Mouse (Mus musculus): ENCODE measurements around the gene Gm4181. TPM values are rescaled to one million over a fixed set of nuclear protein-coding genes. Genes with fewer than 3 reads are reported as not detected.
"Not testable (repeated sequence)": the region's sequence is repeated elsewhere in the genome, so short reads cannot be mapped to it uniquely, and the experiment has no call there.

The Gm4181 gene
- not detected in 2 replicates for polyA plus RNA-seq (2016; fragmentation: Nextera tagmentation; extraction: Ambion mirVana)

GRCm38 (mm10) chr14:51635566-51635965 is at the start of gene Gm4181:
Gene Gm4181 (minus strand): TSS chr14:51635666.
- not testable (repeated sequence) for DNase-seq (ENCODE audit: low spot score); H3K4me1 ChIP-seq; H3K9me3 ChIP-seq; H3K27me3 ChIP-seq (ENCODE audit: insufficient read depth, poor library complexity, severe bottlenecking); H3K36me3 ChIP-seq; H3K27ac ChIP-seq; H3K4me3 ChIP-seq
- WGBS: 67% methylated on average over 1 of the region's 1 CpGs

GRCm38 (mm10) chr14:51677269-51677668 is 41.8 kb upstream of the Gm4181 start:
- Histone ChIP-seq H3K27ac (no peak overlapping the region), H3K27me3 (ENCODE audit: insufficient read depth, poor library complexity, severe bottlenecking) (no peaks in the 10 kb centered on the region), H3K4me3 (no peak overlapping the region), H3K4me1 (no peaks in the 10 kb centered on the region), H3K36me3 (no peaks in the 10 kb centered on the region), H3K9me3 (no peaks in the 10 kb centered on the region)
- WGBS: 88% methylated on average over 5 of the region's 5 CpGs
- DNase-seq (ENCODE audit: low spot score): no peak

- WGBS: 95% methylated on average over 1 of the region's 1 CpGs
- not testable (repeated sequence) for DNase-seq (ENCODE audit: low spot score); H3K27me3 ChIP-seq (ENCODE audit: insufficient read depth, poor library complexity, severe bottlenecking); H3K9me3 ChIP-seq; H3K4me3 ChIP-seq; H3K4me1 ChIP-seq; H3K27ac ChIP-seq; H3K36me3 ChIP-seq
Observed at GRCm38 (mm10) chr14:51632426-51632825, 3.0 kb downstream of the Gm4181 start.

- no peak within 1 kb of the TSS for H3K27ac ChIP-seq
- no peak within 1 kb of the TSS for H3K4me3 ChIP-seq
- no peaks in the 10 kb centered on the region for H3K27me3 ChIP-seq (ENCODE audit: insufficient read depth, poor library complexity, severe bottlenecking)
- DNase-seq (ENCODE audit: low spot score): no peak
- H3K36me3 ChIP-seq: no peaks in the 10 kb centered on the region
- H3K9me3 ChIP-seq: no peaks in the 10 kb centered on the region
- no peaks in the 10 kb centered on the region for H3K4me1 ChIP-seq
- 61% methylated on average over 1 of the region's 1 CpGs for WGBS
Observed at GRCm38 (mm10) chr14:51611210-51611609, 24.3 kb downstream of the Gm4181 start, which contains the start of gene Gm17078. Gene Gm17078 (minus strand): TSS chr14:51611310.

GRCm38 (mm10) chr14:51592039-51592438 is 43.4 kb downstream of the Gm4181 start, which contains the start of gene Gm17174:
Gene Gm17174 (minus strand): TSS chr14:51592139.
- not testable (repeated sequence) for DNase-seq (ENCODE audit: low spot score); H3K27me3 ChIP-seq (ENCODE audit: insufficient read depth, poor library complexity, severe bottlenecking); H3K4me1 ChIP-seq; H3K27ac ChIP-seq; H3K36me3 ChIP-seq; H3K4me3 ChIP-seq; H3K9me3 ChIP-seq
- 80% methylated on average over 4 of the region's 4 CpGs for WGBS

Other genes with a start within 250 kb of the Gm4181 start
- not detected in 2 replicates for gene Vmn2r88, start 224.8 kb downstream of the Gm4181 start, polyA plus RNA-seq (2016; fragmentation: Nextera tagmentation; extraction: Ambion mirVana)
- gene Vmn2r89, start 183.8 kb downstream of the Gm4181 start, polyA plus RNA-seq (2016; fragmentation: Nextera tagmentation; extraction: Ambion mirVana): not detected in 2 replicates
- 0.08 TPM in 1 of 2 replicates, not detected in the other for gene Gm5622, start 82.9 kb downstream of the Gm4181 start, polyA plus RNA-seq (2016; fragmentation: Nextera tagmentation; extraction: Ambion mirVana)
- not detected in 2 replicates for gene Gm17175, start 61.6 kb downstream of the Gm4181 start, polyA plus RNA-seq (2016; fragmentation: Nextera tagmentation; extraction: Ambion mirVana)
- gene Gm17174, start 43.5 kb downstream of the Gm4181 start, polyA plus RNA-seq (2016; fragmentation: Nextera tagmentation; extraction: Ambion mirVana): not detected in 2 replicates
- gene Gm17078, start 24.4 kb downstream of the Gm4181 start, polyA plus RNA-seq (2016; fragmentation: Nextera tagmentation; extraction: Ambion mirVana): not detected in 2 replicates
- not detected in 2 replicates for gene Gm17079, start 59.8 kb upstream of the Gm4181 start, polyA plus RNA-seq (2016; fragmentation: Nextera tagmentation; extraction: Ambion mirVana)
- gene Gm5800, start 81.5 kb upstream of the Gm4181 start, polyA plus RNA-seq (2016; fragmentation: Nextera tagmentation; extraction: Ambion mirVana): not detected in 2 replicates
- gene Ang4, start 137.9 kb upstream of the Gm4181 start, polyA plus RNA-seq (2016; fragmentation: Nextera tagmentation; extraction: Ambion mirVana): not detected in 2 replicates
- not detected in 2 replicates for gene AY358078, start 164.4 kb upstream of the Gm4181 start, polyA plus RNA-seq (2016; fragmentation: Nextera tagmentation; extraction: Ambion mirVana)
- gene Ear6, start 218.0 kb upstream of the Gm4181 start, polyA plus RNA-seq (2016; fragmentation: Nextera tagmentation; extraction: Ambion mirVana): not detected in 2 replicates
- gene Mettl17, start 249.2 kb upstream of the Gm4181 start, polyA plus RNA-seq (2016; fragmentation: Nextera tagmentation; extraction: Ambion mirVana): 40.0 and 45.1 TPM in 2 replicates